Mouse (Mus musculus) splenic B cell, adult 2 months (primary cell): ENCODE data around the gene Prkch.

Source experiments
- DNase-seq: peaks from one replicate; pipeline ENCODE4 v3.0.0-alpha.2; 2011; ENCODE audit warnings: low read depth, low spot score
- H3K27me3 ChIP-seq: 2 replicates; pipeline ENCODE4 v1.6.1; 2012; ENCODE audit warnings: mild to moderate bottlenecking, low read length, moderate library complexity, mixed read lengths; ENCODE audit not compliant: control insufficient read depth, poor library complexity, insufficient read depth, severe bottlenecking
- H3K36me3 ChIP-seq: 2 replicates; pipeline ENCODE4 v1.6.1; 2012; ENCODE audit warnings: mild to moderate bottlenecking, low read length, moderate library complexity, mixed read lengths; ENCODE audit not compliant: control insufficient read depth, poor library complexity, insufficient read depth, severe bottlenecking

Gene Prkch

GRCm38 (mm10) chr12:73611741-73612140 is 27.1 kb downstream of the Prkch start:
- Histone ChIP-seq H3K36me3 (no peaks in the 10 kb centered on the region), H3K27me3 (no peaks in the 10 kb centered on the region)
- no peak for DNase-seq

DNA sequence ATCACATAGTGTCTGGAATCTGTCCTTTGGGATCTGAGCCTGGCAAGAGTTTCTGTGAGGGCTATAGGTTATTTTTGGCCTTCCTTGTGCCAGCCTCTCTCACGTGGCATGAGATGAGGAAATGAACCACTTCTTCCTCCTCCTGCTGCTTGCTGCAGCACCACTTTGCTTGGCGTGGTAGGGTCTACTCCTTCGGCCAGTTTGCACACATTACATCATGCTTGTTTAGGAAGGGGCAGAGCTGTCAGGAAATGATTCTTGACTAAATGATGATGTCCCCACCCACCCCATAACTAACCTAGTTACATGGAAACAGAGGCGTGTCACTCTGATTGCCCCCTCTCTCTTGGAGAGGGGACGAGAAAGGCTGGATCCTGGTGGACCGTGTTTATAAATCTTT is 28.6 kb downstream of the Prkch start:
- Histone ChIP-seq H3K27me3 (no peaks in the 10 kb centered on the region), H3K36me3 (no peaks in the 10 kb centered on the region)
- DNase-seq, result no peak

- H3K27me3 ChIP-seq, result no peaks in the 10 kb centered on the region
- no peaks in the 10 kb centered on the region for H3K36me3 ChIP-seq
- no peak for DNase-seq
Measured at GRCm38 (mm10) chr12:73617652-73618051, 33.1 kb downstream of the Prkch start.

- H3K27me3 ChIP-seq, result no peaks in the 10 kb centered on the region
- no peak for DNase-seq
- H3K36me3 ChIP-seq, result no peaks in the 10 kb centered on the region
Measured at GRCm38 (mm10) chr12:73625277-73626032, 40.9 kb downstream of the Prkch start.

DNA sequence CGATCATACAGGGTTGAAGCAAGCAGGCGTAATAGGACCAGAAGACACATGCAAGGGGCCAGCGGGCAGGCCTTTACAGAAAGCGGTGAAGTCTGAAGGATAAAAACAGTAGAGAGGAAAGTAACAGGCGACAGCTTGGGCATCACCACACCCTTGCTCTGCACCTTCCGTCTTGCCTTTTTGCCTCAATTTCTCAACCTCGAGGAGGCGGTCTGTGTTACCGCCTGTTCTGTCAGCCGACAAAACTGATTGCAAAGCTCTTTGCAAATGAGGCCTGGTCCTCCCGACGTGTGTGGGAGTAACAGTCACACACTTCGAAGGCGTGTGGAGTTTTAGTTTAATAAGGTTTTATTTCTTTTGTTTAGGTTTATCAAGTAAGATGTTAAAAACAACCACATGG is 43.3 kb downstream of the Prkch start:
- H3K27me3 ChIP-seq, result no peaks in the 10 kb centered on the region
- no peak for DNase-seq
- no peaks in the 10 kb centered on the region for H3K36me3 ChIP-seq

- Histone ChIP-seq H3K27me3 (no peaks in the 10 kb centered on the region), H3K36me3 (no peaks in the 10 kb centered on the region)
- DNase-seq, result no peak
Measured at GRCm38 (mm10) chr12:73630596-73630995, 46.0 kb downstream of the Prkch start.

GRCm38 (mm10) chr12:73631148-73631547 is 46.6 kb downstream of the Prkch start:
- H3K27me3 ChIP-seq, result no peaks in the 10 kb centered on the region
- no peak for DNase-seq
- H3K36me3 ChIP-seq, result no peaks in the 10 kb centered on the region

- DNase-seq, result no peak
- Histone ChIP-seq H3K27me3 (no peaks in the 10 kb centered on the region), H3K36me3 (no peaks in the 10 kb centered on the region)
Measured at GRCm38 (mm10) chr12:73632671-73633244, 48.2 kb downstream of the Prkch start.

DNA sequence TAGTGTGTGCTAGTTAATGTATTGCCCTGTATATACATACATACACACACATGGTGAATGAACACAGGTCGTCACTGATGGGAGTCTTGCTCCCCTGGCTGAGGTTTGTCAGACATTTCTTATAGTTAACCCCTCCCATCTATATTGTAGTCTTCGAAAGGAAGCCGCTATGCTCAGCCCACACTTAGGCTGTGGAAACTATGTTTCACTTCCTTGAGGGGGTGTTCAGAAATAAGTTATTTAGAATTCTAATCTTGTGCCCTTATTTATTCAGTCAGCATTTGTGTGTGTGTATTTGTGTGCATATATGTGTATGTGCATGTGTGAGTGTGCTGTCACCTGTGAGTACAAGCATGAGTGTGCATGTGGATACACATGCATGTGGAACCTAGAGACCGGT is 49.1 kb downstream of the Prkch start:
- DNase-seq, result no peak
- Histone ChIP-seq H3K27me3 (no peaks in the 10 kb centered on the region), H3K36me3 (no peaks in the 10 kb centered on the region)

- Histone ChIP-seq H3K27me3 (no peaks in the 10 kb centered on the region), H3K36me3 (no peaks in the 10 kb centered on the region)
- no peak for DNase-seq
Measured at GRCm38 (mm10) chr12:73639571-73639970, 55.0 kb downstream of the Prkch start.

DNA sequence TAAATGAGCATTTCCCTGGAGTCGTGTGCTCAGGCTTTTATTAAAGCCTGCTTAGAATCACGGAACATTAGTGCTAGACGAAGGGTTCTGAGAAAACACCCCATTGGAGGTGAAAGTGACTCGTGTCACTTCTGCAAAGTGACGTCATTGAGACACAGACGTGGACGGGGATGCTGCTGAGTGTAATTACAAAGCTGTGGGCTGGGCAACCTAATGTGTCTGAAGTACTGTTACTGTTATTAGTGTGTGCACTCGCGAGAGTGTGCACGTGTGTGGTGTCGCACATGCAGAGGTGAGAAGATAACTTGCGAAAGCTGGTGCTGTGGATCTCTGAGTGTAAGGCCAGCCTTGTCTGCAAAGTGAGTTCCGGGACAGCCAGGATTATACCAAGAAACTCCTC is 56.6 kb downstream of the Prkch start:
- DNase-seq, result no peak
- no peaks in the 10 kb centered on the region for H3K36me3 ChIP-seq

GRCm38 (mm10) chr12:73645216-73645615 is 60.6 kb downstream of the Prkch start:
- Histone ChIP-seq H3K36me3 (no peaks in the 10 kb centered on the region), H3K27me3 (no peaks in the 10 kb centered on the region)
- no peak for DNase-seq

More for the DNA sequence above, 56.6 kb downstream of the Prkch start:
- H3K27me3 ChIP-seq, result no peaks in the 10 kb centered on the region

DNA sequence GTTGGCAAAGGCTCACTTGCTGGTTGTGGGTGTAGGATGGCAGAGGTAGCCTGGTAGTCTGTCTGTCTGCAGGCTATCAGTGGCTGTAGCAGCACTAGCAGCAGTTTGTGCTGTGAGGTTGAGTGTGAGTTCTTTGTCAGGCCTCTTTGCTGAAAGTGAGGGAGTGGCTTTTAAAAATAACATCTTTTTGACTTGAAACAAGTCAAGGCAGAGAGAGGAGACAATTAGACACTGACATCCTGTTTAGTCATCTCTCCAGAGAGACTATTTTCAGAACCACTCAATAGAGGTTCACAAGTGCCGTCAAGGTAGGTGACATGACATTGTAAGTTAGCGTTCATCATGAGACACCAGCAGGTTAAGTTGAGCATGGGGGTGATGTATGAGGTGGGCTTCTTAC is 63.1 kb downstream of the Prkch start:
- DNase-seq, result no peak
- no peaks in the 10 kb centered on the region for H3K27me3 ChIP-seq

GRCm38 (mm10) chr12:73656568-73657204 is 72.1 kb downstream of the Prkch start:
- no peaks in the 10 kb centered on the region for H3K27me3 ChIP-seq
- no peaks in the 10 kb centered on the region for H3K36me3 ChIP-seq
- DNase-seq, result no peak

More for the DNA sequence above, 63.1 kb downstream of the Prkch start:
- H3K36me3 ChIP-seq, result no peaks in the 10 kb centered on the region

DNA sequence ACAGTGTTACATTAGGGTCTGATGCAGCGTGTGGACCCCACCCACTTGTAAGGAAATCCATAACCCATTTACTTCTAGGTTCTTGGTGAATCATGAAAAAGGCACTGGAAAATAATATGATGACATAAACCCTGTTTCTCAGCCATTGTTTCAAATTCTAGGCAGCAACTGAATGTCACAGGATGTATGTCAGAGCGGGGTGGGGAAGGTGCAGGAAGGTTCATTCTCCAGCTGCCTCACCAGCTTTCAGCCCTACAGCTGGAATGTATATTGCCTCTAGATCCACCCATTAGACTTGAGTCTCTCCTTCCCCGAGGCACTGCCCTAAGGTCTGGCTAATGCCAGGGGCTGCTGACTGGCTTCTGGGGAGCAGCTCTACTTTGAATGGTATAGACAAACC is 78.8 kb downstream of the Prkch start:
- DNase-seq, result no peak
- H3K27me3 ChIP-seq, result no peaks in the 10 kb centered on the region
- H3K36me3 ChIP-seq, result no peaks in the 10 kb centered on the region
